Mouse (Mus musculus): ENCODE results near the gene C87436. TPM values are rescaled to one million over a fixed set of nuclear protein-coding genes. Genes with fewer than 3 reads are reported as not detected.

C87436 gene
- total and polyA plus RNA-seq, 3 experiments: 11.6 to 18.5 TPM; not detected in 1

- TF ChIP-seq TAL1 (IDR thresholded peaks at IDR 0.05; ENCODE audit: low read length) (no peak), ZNF384 (IDR thresholded peaks at IDR 0.05; ENCODE audit: low read depth, low read length) (no peak; the same call in 1 of the 2 replicates), MXI1 (IDR thresholded peaks at IDR 0.05; ENCODE audit: low read depth, low read length) (peak; percentile 19; the same call in 1 of the 2 replicates), MAZ (IDR thresholded peaks at IDR 0.05; ENCODE audit: low read depth, low read length) (no peak), NELFE (IDR thresholded peaks at IDR 0.05; ENCODE audit: low read depth, low read length) (no peak), GATA1 (IDR thresholded peaks at IDR 0.05; ENCODE audit: low read depth, low read length) (no peak), CHD2 (IDR thresholded peaks at IDR 0.05; ENCODE audit: low read length) (no peak)
Measured at GRCm38 (mm10) chr6:86404996-86405395, 33.2 kb upstream of the C87436 start (continued).

DNA sequence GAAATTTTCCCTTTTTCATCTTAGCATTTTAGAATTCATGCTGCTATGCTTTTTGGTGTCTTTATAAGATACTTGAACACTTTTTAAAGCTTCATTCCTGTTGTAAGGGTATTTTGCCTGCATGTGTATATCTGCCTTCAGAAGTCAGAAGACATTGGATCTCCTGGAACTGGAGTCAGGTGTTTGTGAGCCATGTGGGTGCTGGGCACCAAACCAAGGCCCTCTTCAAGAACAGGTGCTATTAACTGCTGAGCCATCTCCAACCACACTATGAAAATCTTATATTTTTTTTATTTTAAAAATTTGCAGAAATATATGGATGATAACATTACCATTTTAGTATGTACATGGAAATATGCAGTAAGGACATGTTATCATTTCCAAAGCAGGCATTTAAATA, 31.9 kb upstream of the C87436 start:
- peaks cover 0 to 16% of the 10 kb centered on the region in 2 experiments; a peak in 3 of 4 replicates for H3K36me3 ChIP-seq (ENCODE audit: control insufficient read depth in 1 of 2, insufficient read depth in 2 of 2, low read length in 2 of 2)

DNA sequence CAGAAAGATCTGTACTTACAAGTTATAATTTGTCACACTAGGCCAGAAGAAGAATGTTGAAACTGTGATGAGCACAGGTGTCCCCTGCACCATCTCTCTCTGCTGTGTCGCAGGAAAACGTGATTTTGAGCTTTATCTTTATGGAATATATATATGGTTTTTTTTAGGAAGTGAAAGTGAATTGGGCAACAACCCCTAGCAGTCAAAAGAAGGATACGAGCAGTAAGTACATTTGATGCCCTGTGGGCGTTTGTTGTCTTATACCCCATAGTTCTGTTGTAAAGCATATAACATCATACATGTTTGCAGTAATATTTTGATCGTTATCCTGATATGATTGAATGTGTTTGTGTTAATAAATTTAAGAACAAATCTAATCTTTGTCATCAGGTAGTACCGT, 19.5 kb upstream of the C87436 start:
- no peaks in the 10 kb centered on the region for H3K79me2 ChIP-seq (ENCODE audit: control insufficient read depth, insufficient read depth, low read length, poor library complexity)
- no peak overlapping the region for H3K27ac ChIP-seq (ENCODE audit: control insufficient read depth, low read depth, low read length)
- no peaks in the 10 kb centered on the region for H3K4me1 ChIP-seq (ENCODE audit: control insufficient read depth in 1 of 2, insufficient read depth in 2 of 2, low read length in 2 of 2)
- no peaks in the 10 kb centered on the region for H3K9me3 ChIP-seq (replicated peaks; ENCODE audit: insufficient read depth, low read length)
- TF ChIP-seq HCFC1 (IDR thresholded peaks at IDR 0.05; ENCODE audit: low read depth, low read length): no peak
- no peak for TF ChIP-seq ZNF384 (IDR thresholded peaks at IDR 0.05; ENCODE audit: low read depth, low read length)
- no peak for TF ChIP-seq CTCF (IDR thresholded peaks at IDR 0.05 in 2 of 3, conservative IDR thresholded peaks at IDR 0.05 in 1 of 3; ENCODE audit: control insufficient read depth in 1 of 3, insufficient read depth in 1 of 3, low read depth in 2 of 3, low read length in 3 of 3, poor library complexity in 1 of 3, severe bottlenecking in 1 of 3)
- no peak for TF ChIP-seq ZKSCAN1 (IDR thresholded peaks at IDR 0.05; ENCODE audit: low read depth, low read length)
- no peak for TF ChIP-seq CHD2 (IDR thresholded peaks at IDR 0.05; ENCODE audit: low read length)
- no peak for TF ChIP-seq RAD21 (IDR thresholded peaks at IDR 0.05; ENCODE audit: low read depth, low read length)
- TF ChIP-seq NRF1 (IDR thresholded peaks at IDR 0.05; ENCODE audit: insufficient read depth, low read depth, low read length, poor library complexity, severe bottlenecking): no peak
- TF ChIP-seq MEF2A (IDR thresholded peaks at IDR 0.05; ENCODE audit: extremely low read depth, insufficient replicate concordance, low read depth, low read length, poor library complexity, severe bottlenecking): no peak
- no peak for TF ChIP-seq MAFK (IDR thresholded peaks at IDR 0.05; ENCODE audit: borderline replicate concordance, low read depth, low read length)
- no peak for TF ChIP-seq MAX (IDR thresholded peaks at IDR 0.05; ENCODE audit: low read length)
- no peak for TF ChIP-seq RCOR1 (IDR thresholded peaks at IDR 0.05; ENCODE audit: low read depth, low read length)
- H3K36me3 ChIP-seq (ENCODE audit: control insufficient read depth in 1 of 2, insufficient read depth in 2 of 2, low read length in 2 of 2): peaks cover 0 to 16% of the 10 kb centered on the region in 2 experiments; a peak in 2 of 4 replicates
- DNase-seq (ENCODE audit: low read depth, low spot score): no peak
- no peaks in the 10 kb centered on the region for H3K27me3 ChIP-seq (ENCODE audit: control insufficient read depth in 1 of 2, insufficient read depth in 2 of 2, low read length in 2 of 2)
- H3K4me3 ChIP-seq (ENCODE audit: control insufficient read depth in 1 of 2, insufficient read depth in 1 of 2, low read depth in 2 of 2, low read length in 2 of 2): no peak overlapping the region
- no peak overlapping the region for H3K9ac ChIP-seq (ENCODE audit: control insufficient read depth, low read depth, low read length, poor library complexity, severe bottlenecking)

More for the DNA sequence above, 31.9 kb upstream of the C87436 start:
- peaks cover 0 to 3% of the 10 kb centered on the region in 2 experiments; a peak in 2 of 4 replicates for H3K4me1 ChIP-seq (ENCODE audit: control insufficient read depth in 1 of 2, insufficient read depth in 2 of 2, low read length in 2 of 2)
- no peak overlapping the region for H3K9ac ChIP-seq (ENCODE audit: control insufficient read depth, low read depth, low read length, poor library complexity, severe bottlenecking)
- no peaks in the 10 kb centered on the region for H3K9me3 ChIP-seq (replicated peaks; ENCODE audit: insufficient read depth, low read length)
- no peak overlapping the region for H3K27ac ChIP-seq (ENCODE audit: control insufficient read depth, low read depth, low read length)
- TF ChIP-seq ZMIZ1 (IDR thresholded peaks at IDR 0.05; ENCODE audit: low read depth, low read length): no peak
- no peak for TF ChIP-seq UBTF (IDR thresholded peaks at IDR 0.05; ENCODE audit: borderline replicate concordance, insufficient read depth, low read depth, low read length)
- TF ChIP-seq ELF1 (IDR thresholded peaks at IDR 0.05; ENCODE audit: low read depth, low read length): no peak
- no peak for TF ChIP-seq ZKSCAN1 (IDR thresholded peaks at IDR 0.05; ENCODE audit: low read depth, low read length)
- no peak for TF ChIP-seq NELFE (IDR thresholded peaks at IDR 0.05; ENCODE audit: low read depth, low read length)
- no peak for TF ChIP-seq SIN3A (IDR thresholded peaks at IDR 0.05; ENCODE audit: low read length)
- no peak for TF ChIP-seq POLR2AphosphoS5 (IDR thresholded peaks at IDR 0.05; ENCODE audit: borderline replicate concordance, low read depth, low read length)
- no peak for TF ChIP-seq CHD2 (IDR thresholded peaks at IDR 0.05; ENCODE audit: low read length)
- TF ChIP-seq MYC (IDR thresholded peaks at IDR 0.05; ENCODE audit: low read depth, low read length): no peak
- TF ChIP-seq TCF12 (IDR thresholded peaks at IDR 0.05; ENCODE audit: low read depth, low read length): no peak
- TF ChIP-seq EP300 (IDR thresholded peaks at IDR 0.05; ENCODE audit: low read depth in 1 of 2, low read length in 2 of 2): no peak
- no peak for TF ChIP-seq CHD1 (IDR thresholded peaks at IDR 0.05; ENCODE audit: low read depth, low read length)
- TF ChIP-seq MEF2A (IDR thresholded peaks at IDR 0.05; ENCODE audit: extremely low read depth, insufficient replicate concordance, low read depth, low read length, poor library complexity, severe bottlenecking): no peak
- TF ChIP-seq RCOR1 (IDR thresholded peaks at IDR 0.05; ENCODE audit: low read depth, low read length): no peak
- no peak for TF ChIP-seq POLR2AphosphoS2 (IDR thresholded peaks at IDR 0.05; ENCODE audit: low read length)
- no peak for DNase-seq (ENCODE audit: low read depth, low spot score)
- no peak overlapping the region for H3K4me3 ChIP-seq (ENCODE audit: control insufficient read depth in 1 of 2, insufficient read depth in 1 of 2, low read depth in 2 of 2, low read length in 2 of 2)
- no peaks in the 10 kb centered on the region for H3K27me3 ChIP-seq (ENCODE audit: control insufficient read depth in 1 of 2, insufficient read depth in 2 of 2, low read length in 2 of 2)
- H3K79me2 ChIP-seq (ENCODE audit: control insufficient read depth, insufficient read depth, low read length, poor library complexity): peaks cover 29% of the 10 kb centered on the region

Data from MEL (cell line).